Mouse (Mus musculus): Measurements from ENCODE around the gene AU022751. TPM values are rescaled to one million over a fixed set of nuclear protein-coding genes. Genes with fewer than 3 reads are reported as not detected.

AU022751 gene
- not detected in 2 replicates for total RNA-seq (2014; fragmentation: Nextera tagmentation)
- not detected in 2 replicates for total RNA-seq (2017)

- ATAC-seq (replicated peaks; ENCODE audit: poor library complexity, severe bottlenecking): no peak
These were observed at the start of gene AU022751 for GRCm38 (mm10) chrX:6082954-6083680. TSS of gene AU022751 (minus strand) at chrX:6083419.

- no peak for ATAC-seq (replicated peaks; ENCODE audit: poor library complexity, severe bottlenecking)
These were observed 9.0 kb upstream of the AU022751 start for GRCm38 (mm10) chrX:6091996-6092757.

GRCm38 (mm10) chrX:6091547-6091946 lies 8.3 kb upstream of the AU022751 start:
- no peak for ATAC-seq (replicated peaks; ENCODE audit: poor library complexity, severe bottlenecking)

- no peak for ATAC-seq (replicated peaks; ENCODE audit: poor library complexity, severe bottlenecking)
These were observed 21.7 kb downstream of the AU022751 start for GRCm38 (mm10) chrX:6061563-6061962.

- ATAC-seq (replicated peaks; ENCODE audit: poor library complexity, severe bottlenecking): peak; percentile 52
These were observed 35.1 kb downstream of the AU022751 start for GRCm38 (mm10) chrX:6047936-6048614.

GRCm38 (mm10) chrX:6047066-6047935 lies 35.9 kb downstream of the AU022751 start, which contains the start of gene Nudt11:
TSS of gene Nudt11 (plus strand) at chrX:6047453.
- ATAC-seq (replicated peaks; ENCODE audit: poor library complexity, severe bottlenecking): peak; percentile 53

Other genes with a start within 250 kb of the AU022751 start
- gene Nudt11, start 36.0 kb downstream of the AU022751 start, total RNA-seq (2014; fragmentation: Nextera tagmentation): not detected in 2 replicates
- not detected in 2 replicates for gene Nudt11, start 36.0 kb downstream of the AU022751 start, total RNA-seq (2017)
- not detected in 2 replicates for gene Nudt10, start 89.6 kb upstream of the AU022751 start, total RNA-seq (2014; fragmentation: Nextera tagmentation)
- gene Nudt10, start 89.6 kb upstream of the AU022751 start, total RNA-seq (2017): not detected in 2 replicates
- not detected in 2 replicates for gene Bmp15, start 237.3 kb upstream of the AU022751 start, total RNA-seq (2014; fragmentation: Nextera tagmentation)
- gene Bmp15, start 237.3 kb upstream of the AU022751 start, total RNA-seq (2017): not detected in 2 replicates

Data from granulocyte monocyte progenitor cell, adult 5-6 weeks (primary cell).